Mouse (Mus musculus) MEL (cell line): Measurements from ENCODE around the gene Fam160a1.

Experiments used
- CHD2 ChIP-seq: IDR thresholded peaks from 2 replicates; pipeline ENCODE4 v1.6.1; 2011; ENCODE audit warnings: low read length, improper control_type of control experiment
- CTCF ChIP-seq, 3 experiments: IDR thresholded peaks in 2 of 3; conservative IDR thresholded peaks in 1 of 3; 2 replicates each; pipeline ENCODE4 v1.5.1; 2011 to 2012; ENCODE audit warnings: low read length in 3 of 3, low read depth in 2 of 3, mild to moderate bottlenecking in 2 of 3, improper control_type of control experiment in 1 of 3, inconsistent platforms in 1 of 3, mixed read lengths in 1 of 3, moderate library complexity in 1 of 3; ENCODE audit not compliant: control insufficient read depth in 1 of 3, insufficient read depth in 1 of 3, poor library complexity in 1 of 3, severe bottlenecking in 1 of 3
- EP300 ChIP-seq, 2 experiments: IDR thresholded peaks; 2 replicates each; pipeline ENCODE4 v1.6.1; 2011; ENCODE audit warnings: improper control_type of control experiment in 2 of 2, low read length in 2 of 2, low read depth in 1 of 2, mild to moderate bottlenecking in 1 of 2
- GABPA ChIP-seq: IDR thresholded peaks from 2 replicates; pipeline ENCODE4 v1.6.1; 2012; ENCODE audit warnings: low read depth, mild to moderate bottlenecking, inconsistent platforms, low read length, improper control_type of control experiment, moderate library complexity
- HCFC1 ChIP-seq: IDR thresholded peaks from 2 replicates; pipeline ENCODE4 v1.6.1; 2012; ENCODE audit warnings: low read depth, mild to moderate bottlenecking, inconsistent platforms, low read length, improper control_type of control experiment, moderate library complexity
- JUND ChIP-seq: IDR thresholded peaks from 2 replicates; pipeline ENCODE4 v1.6.1; 2011; ENCODE audit warnings: low read depth, mild to moderate bottlenecking, improper control_type of control experiment, low read length
- POLR2A ChIP-seq, 2 experiments: IDR thresholded peaks; 2 replicates each; pipeline ENCODE4 v1.6.1; 2011 to 2012; ENCODE audit warnings: low read length in 2 of 2, mild to moderate bottlenecking in 2 of 2, control low read depth in 1 of 2, improper control_type of control experiment in 1 of 2, low read depth in 1 of 2, moderate library complexity in 1 of 2; ENCODE audit not compliant: control insufficient read depth in 1 of 2, insufficient read depth in 1 of 2, poor library complexity in 1 of 2
- USF1 ChIP-seq: IDR thresholded peaks from 2 replicates; pipeline ENCODE4 v1.6.1; 2014; ENCODE audit warnings: low read depth, mild to moderate bottlenecking, inconsistent platforms, low read length, improper control_type of control experiment, moderate library complexity
- ZC3H11A ChIP-seq: IDR thresholded peaks from 2 replicates; pipeline ENCODE4 v1.6.1; 2012; ENCODE audit warnings: low read depth, mild to moderate bottlenecking, inconsistent platforms, low read length, improper control_type of control experiment
- ZKSCAN1 ChIP-seq: IDR thresholded peaks from 2 replicates; pipeline ENCODE4 v1.6.1; 2012; ENCODE audit warnings: low read depth, mild to moderate bottlenecking, inconsistent platforms, low read length, improper control_type of control experiment, moderate library complexity

- TF ChIP-seq CTCF (IDR thresholded peaks at IDR 0.05 in 2 of 3, conservative IDR thresholded peaks at IDR 0.05 in 1 of 3; ENCODE audit: control insufficient read depth in 1 of 3, insufficient read depth in 1 of 3, low read depth in 2 of 3, low read length in 3 of 3, poor library complexity in 1 of 3, severe bottlenecking in 1 of 3) (no peak), GABPA (no peak), JUND (no peak), USF1 (no peak), POLR2A (IDR thresholded peaks at IDR 0.05; ENCODE audit: control insufficient read depth in 1 of 2, insufficient read depth in 1 of 2, low read depth in 1 of 2, low read length in 2 of 2, poor library complexity in 1 of 2) (no peak), HCFC1 (no peak), ZKSCAN1 (no peak), EP300 (IDR thresholded peaks at IDR 0.05; ENCODE audit: low read depth in 1 of 2, low read length in 2 of 2) (no peak), ZC3H11A (no peak), CHD2 (no peak)
Observed at GRCm38 (mm10) chr3:85764937-85765337, 52.2 kb downstream of the Fam160a1 start.
